Mouse (Mus musculus) stomach, embryonic 14.5 days (tissue): ENCODE data around the gene Trmt5. TPM values are rescaled to one million over a fixed set of nuclear protein-coding genes. Genes with fewer than 3 reads are reported as not detected.

ENCODE experiments used
- ATAC-seq: fragments of 200-750 bp; cut with Nextera tagmentation; 2 replicates; pipeline ENCODE4 v1.8.0; 2017; ENCODE audit warnings: low read depth, moderate TSS enrichment; ENCODE audit not compliant: insufficient number of reproducible peaks, insufficient read depth, low FRiP score
- H3K27ac ChIP-seq: fragments of 300-500 bp; sonication (generic); 2 replicates; pipeline ENCODE4 v1.5.1; 2014; ENCODE audit warnings: mild to moderate bottlenecking, low read length, moderate library complexity, mixed read lengths
- H3K27me3 ChIP-seq: fragments of 300-500 bp; sonication (generic); 2 replicates; pipeline ENCODE4 v1.6.1; 2014; ENCODE audit warnings: low read length, control low read depth, mixed read lengths; ENCODE audit not compliant: control insufficient read depth, insufficient read depth
- H3K36me3 ChIP-seq: fragments of 300-500 bp; sonication (generic); 2 replicates; pipeline ENCODE4 v1.6.1; 2014; ENCODE audit warnings: mild to moderate bottlenecking, control low read depth, low read length, moderate library complexity, mixed read lengths; ENCODE audit not compliant: control insufficient read depth, insufficient read depth
- H3K4me1 ChIP-seq: fragments of 300-500 bp; sonication (generic); 2 replicates; pipeline ENCODE4 v1.6.1; 2014; ENCODE audit warnings: low read length, control low read depth, mixed read lengths; ENCODE audit not compliant: control insufficient read depth, insufficient read depth
- H3K4me2 ChIP-seq: fragments of 300-500 bp; sonication (generic); replicated peaks from 2 replicates; pipeline ENCODE4 v1.6.1; 2014; ENCODE audit warnings: low read depth, low read length, control low read depth
- H3K4me3 ChIP-seq: fragments of 300-500 bp; sonication (generic); 2 replicates; pipeline ENCODE4 v1.5.1; 2014; ENCODE audit warnings: low read depth, low read length, control low read depth
- H3K9ac ChIP-seq: fragments of 300-500 bp; sonication (generic); replicated peaks from 2 replicates; pipeline ENCODE4 v1.6.1; 2014; ENCODE audit warnings: low read depth, mild to moderate bottlenecking, control low read depth, low read length, moderate library complexity, mixed read lengths
- H3K9me3 ChIP-seq: fragments of 300-500 bp; sonication (generic); 2 replicates; pipeline ENCODE4 v1.6.1; 2016; ENCODE audit warnings: low read depth, low read length, control low read depth; ENCODE audit not compliant: control insufficient read depth
- polyA plus RNA-seq: library from polyadenylated mRNA; unstranded; fragments of >200 nt; fragmentation: Nextera tagmentation; extraction: Ambion mirVana; gene quantifications from 2 replicates; pipeline ENCODE4 v1.2.1, GENCODE M21; 2014

Gene Trmt5
- polyA plus RNA-seq, 1 experiment from 2014 or later, result 19.4 TPM

DNA sequence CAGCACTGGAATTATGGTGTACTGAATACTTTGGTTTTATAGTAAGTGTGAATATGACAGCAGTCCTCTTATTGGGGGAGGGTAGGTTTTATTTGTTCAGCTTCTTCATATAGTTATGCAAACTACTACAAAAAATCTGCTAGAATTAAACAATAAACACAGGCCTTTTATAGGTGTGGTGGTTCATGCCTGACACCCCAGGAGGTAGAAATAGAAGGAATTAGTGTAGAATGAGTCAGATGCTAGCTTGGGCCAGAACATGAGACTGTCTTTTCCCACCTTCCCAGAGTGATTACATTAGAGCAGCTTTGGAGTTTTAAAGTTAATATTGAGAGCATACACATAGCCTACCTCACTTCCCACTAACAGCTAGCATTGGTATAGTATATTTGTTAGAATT is 56.3 kb downstream of the Trmt5 start:
- no peak for ATAC-seq
- H3K27ac ChIP-seq, result no peak overlapping the region

More for the DNA sequence above, 56.3 kb downstream of the Trmt5 start:
- Histone ChIP-seq H3K4me1 (no peaks in the 10 kb centered on the region), H3K27me3 (no peaks in the 10 kb centered on the region), H3K4me3 (no peak overlapping the region), H3K9ac (no peak overlapping the region), H3K4me2 (no peak overlapping the region), H3K36me3 (0 out of 2 replicates have a peak, but pooled peaks cover 2% of the 10 kb centered on the region), H3K9me3 (no peaks in the 10 kb centered on the region)

Other genes starting within 250 kb of the Trmt5 start
- not detected in 2 replicates for gene Six1, start 232.8 kb downstream of the Trmt5 start, polyA plus RNA-seq
- gene Six4, start 173.3 kb downstream of the Trmt5 start, polyA plus RNA-seq, result 1.4 and 1.5 TPM in 2 replicates
- gene Mnat1, start 163.0 kb downstream of the Trmt5 start, polyA plus RNA-seq, result 36.6 and 36.8 TPM in 2 replicates
- 9.6 and 10.3 TPM in 2 replicates for gene Slc38a6, start 69 bp upstream of the Trmt5 start, polyA plus RNA-seq